Mouse (Mus musculus) CD8-positive naive resting alpha-beta T cell, adult 2 months (primary cell): ENCODE results near the gene Adamtsl2.

Source experiments
- DNase-seq, 2 experiments: peaks; one replicate each; pipeline ENCODE4 v3.0.0; 2022; ENCODE audit warnings: low read depth in 2 of 2, low spot score in 2 of 2

Gene Adamtsl2

GRCm38 (mm10) chr2:27114169-27114568 lies 35.0 kb downstream of the Adamtsl2 start:
- no peak for DNase-seq

DNA sequence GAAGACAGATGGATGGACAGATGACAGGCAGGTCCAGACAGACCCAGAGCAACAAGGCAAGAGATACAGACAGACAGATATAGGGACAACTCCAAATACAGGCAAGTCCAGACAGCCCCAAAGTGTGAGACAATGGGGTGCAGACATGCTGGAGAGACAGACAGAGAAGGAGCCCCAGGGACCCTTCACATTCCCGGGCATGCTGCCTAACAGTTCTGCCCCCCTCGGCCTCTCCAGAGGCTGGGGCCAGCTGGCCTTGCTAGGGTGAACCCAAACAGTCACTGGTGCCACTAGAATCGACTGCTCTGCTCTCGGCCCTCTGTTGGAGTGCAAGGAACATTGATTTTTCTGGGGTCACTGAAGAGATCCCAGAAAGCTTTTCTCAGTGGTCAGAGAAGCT lies 39.3 kb downstream of the Adamtsl2 start:
- DNase-seq, result no peak

DNA sequence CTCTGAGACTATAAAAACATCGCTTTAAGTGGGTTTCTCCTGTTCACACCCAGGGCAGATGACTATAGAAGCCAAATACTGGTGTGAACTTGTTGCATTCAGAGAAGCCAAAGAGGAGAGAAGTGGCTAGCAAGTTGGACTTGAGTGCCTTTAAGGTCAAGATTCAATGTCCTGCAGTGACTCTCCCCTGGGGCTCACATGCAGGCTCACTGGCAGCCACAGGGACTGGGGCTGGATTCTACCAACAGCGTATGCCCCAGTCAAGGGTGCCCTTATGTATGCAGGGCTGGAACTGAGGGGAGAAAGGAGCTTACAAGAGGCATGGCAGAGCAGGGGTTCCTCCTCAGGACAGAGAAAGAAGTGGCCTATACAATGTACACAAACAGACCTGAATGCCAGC lies 40.6 kb downstream of the Adamtsl2 start:
- DNase-seq, result no peak

DNA sequence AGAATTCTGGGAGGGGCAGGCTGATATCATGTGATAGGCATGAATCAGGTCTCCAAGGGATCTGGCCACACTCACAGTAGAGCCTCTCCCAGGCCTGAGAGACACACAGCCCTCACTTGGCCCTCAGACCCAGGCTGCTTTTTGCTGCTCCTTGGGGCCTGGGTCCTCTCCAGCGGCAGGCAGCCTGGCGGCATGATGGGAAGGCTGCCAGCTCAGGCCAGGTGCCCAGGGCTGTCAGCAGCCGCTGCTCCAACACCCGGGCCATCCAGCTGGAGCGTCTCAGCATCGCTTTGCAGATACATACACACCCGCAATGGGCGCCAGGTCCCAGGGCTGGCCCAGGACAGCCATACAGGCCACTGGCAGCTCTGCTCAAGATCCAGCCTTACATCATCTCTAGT lies 41.1 kb downstream of the Adamtsl2 start:
- no peak for DNase-seq

DNA sequence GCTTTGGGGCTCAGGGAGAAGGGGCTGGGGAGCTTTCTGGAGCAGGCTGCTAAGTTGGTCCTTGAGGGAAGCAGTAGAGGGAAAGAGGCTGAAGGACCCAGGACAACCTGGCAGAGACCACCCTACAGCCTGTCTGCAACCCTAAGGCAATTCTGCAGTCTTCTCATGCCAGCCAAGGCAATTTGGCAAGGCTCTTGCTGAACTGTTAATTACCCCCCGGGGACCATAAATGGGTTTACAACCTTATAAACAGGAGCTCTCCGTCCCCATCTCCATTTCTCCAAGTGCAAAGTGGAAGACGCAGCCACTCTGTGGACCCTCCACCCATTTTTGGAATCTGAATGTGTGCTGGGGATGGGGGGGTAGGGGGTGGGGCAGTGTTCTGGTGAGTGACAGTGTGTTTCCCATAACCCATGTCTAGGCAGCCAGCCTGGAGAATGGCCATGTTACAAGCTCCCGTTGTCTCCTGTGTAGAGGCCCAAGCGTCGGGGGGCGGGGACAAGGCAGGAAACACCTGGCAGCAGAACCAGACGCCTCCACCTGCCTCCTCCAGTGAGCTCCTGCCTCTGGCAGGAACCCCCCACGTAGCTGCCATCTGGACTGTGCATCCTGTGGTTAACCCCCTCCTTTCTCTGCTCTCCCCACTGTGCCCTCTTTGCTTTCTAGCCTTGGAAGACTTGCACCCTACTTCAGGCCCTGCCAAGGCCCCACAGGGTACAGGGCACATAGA lies 42.6 kb downstream of the Adamtsl2 start:
- DNase-seq, result peak; percentile 35 to 51

DNA sequence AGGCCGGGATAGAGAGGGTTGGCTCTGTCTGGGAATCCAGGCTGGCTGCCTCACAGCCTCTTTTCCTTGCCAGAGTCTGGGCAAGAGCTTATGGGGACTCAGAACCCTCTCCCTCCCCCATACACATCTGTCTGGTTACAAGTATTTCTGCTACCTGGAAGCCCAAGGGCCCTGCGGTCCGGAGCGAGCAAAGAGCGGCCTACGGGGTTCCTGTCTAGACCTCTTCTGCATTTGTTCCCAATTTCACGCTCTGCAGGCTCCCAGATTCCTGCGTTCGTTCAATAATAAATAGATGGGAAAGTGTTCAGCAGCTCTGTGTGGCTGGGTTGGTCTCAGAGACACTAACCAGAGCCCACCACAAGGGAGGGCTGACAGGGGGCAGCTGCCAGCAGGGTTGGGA lies 43.4 kb downstream of the Adamtsl2 start:
- DNase-seq, result no peak

GRCm38 (mm10) chr2:27123121-27123520 lies 43.9 kb downstream of the Adamtsl2 start:
- no peak for DNase-seq

DNA sequence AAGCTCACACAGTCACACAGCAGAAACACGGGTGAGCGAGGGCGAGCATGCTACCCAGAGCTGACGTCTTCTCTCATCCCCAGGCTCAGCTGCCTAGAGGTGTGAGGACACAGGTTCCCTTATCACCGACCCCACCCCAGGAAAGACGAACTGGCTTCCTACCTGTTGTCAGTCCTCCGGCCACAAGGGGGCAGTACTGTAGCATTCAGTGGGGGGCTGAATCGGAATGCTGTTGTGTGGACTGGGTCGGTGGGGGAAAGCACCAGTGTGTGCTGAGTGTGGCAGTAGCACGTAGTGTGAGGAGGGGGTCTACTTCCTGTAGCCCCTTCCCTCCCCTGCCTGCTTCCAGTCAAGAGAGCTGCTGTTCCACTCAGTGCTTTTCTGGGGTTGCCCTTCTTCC lies 46.8 kb downstream of the Adamtsl2 start:
- peak; percentile 62 to 68 for DNase-seq

DNA sequence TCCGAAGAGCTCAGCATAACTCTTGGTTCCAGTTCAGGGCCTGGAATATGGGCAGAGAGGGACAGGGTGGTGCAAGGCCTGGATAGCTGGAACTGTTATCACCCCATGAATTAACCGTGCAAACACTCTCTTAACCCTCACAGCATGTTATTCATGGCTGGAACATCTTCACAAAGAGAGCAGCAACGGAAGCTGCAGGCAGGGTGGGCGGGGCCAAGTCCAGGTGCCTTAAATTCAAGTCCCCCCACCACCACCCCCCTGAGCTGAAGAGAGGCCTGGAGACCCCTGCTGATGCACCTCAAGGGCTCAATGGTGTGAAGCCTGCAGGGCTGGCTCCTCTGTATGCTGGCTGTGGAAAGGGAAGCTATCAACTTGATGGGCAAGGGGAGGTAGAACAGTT lies 47.3 kb downstream of the Adamtsl2 start:
- DNase-seq, result no peak

- no peak for DNase-seq
Observed at GRCm38 (mm10) chr2:27128990-27129389, 49.8 kb downstream of the Adamtsl2 start.

GRCm38 (mm10) chr2:27135935-27136334 lies 56.8 kb downstream of the Adamtsl2 start:
- no peak for DNase-seq

- DNase-seq, result no peak
Observed at GRCm38 (mm10) chr2:27136336-27136735, 57.2 kb downstream of the Adamtsl2 start.

GRCm38 (mm10) chr2:27136789-27137188 lies 57.6 kb downstream of the Adamtsl2 start:
- DNase-seq, result no peak

DNA sequence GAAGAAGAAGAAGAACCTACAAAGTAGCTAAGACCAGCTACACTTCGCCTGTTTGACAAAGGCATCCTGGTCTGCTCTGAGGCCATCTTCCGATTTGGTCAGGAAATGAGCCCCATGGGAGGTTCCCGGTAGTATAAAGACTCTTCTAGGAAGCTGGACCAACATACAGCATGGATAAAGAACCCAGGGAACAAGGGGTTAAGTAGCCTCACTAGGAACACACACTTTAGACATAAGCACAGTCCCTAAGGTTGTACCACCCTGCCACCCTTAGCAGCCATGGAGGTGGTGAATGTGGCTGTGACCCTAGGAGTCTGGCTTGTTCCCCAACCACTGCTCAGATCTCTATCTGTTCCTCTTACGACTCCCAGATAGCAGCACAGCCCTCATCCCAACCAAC lies 59.2 kb downstream of the Adamtsl2 start:
- DNase-seq, result no peak

GRCm38 (mm10) chr2:27141950-27142693 lies 62.9 kb downstream of the Adamtsl2 start, which contains the start of gene Fam163b:
Fam163b (minus strand) TSS chr2:27142491.
- no peak for DNase-seq

DNA sequence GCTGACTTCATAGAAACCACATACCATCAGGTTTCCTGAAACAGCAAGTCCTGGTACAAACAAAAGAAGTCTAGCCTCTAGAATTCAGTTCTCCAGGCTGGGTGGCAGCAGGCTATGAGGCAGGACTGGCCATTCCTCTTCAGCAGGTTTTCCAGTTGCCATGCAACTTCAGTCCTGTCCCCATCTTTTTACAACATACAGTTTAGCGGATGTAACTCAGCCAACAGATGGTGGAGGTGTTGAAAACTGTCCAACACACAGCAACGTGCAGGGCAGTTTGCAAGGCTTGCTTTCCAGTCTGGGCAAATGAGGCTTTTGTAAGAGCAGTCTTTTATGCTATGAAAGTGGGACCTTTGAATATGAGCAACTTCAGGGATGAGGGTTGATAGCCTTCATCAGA lies 65.8 kb downstream of the Adamtsl2 start:
- no peak for DNase-seq

- no peak for DNase-seq
Observed at GRCm38 (mm10) chr2:27146840-27147239, 67.7 kb downstream of the Adamtsl2 start.

GRCm38 (mm10) chr2:27149457-27149856 lies 70.3 kb downstream of the Adamtsl2 start:
- no peak for DNase-seq

DNA sequence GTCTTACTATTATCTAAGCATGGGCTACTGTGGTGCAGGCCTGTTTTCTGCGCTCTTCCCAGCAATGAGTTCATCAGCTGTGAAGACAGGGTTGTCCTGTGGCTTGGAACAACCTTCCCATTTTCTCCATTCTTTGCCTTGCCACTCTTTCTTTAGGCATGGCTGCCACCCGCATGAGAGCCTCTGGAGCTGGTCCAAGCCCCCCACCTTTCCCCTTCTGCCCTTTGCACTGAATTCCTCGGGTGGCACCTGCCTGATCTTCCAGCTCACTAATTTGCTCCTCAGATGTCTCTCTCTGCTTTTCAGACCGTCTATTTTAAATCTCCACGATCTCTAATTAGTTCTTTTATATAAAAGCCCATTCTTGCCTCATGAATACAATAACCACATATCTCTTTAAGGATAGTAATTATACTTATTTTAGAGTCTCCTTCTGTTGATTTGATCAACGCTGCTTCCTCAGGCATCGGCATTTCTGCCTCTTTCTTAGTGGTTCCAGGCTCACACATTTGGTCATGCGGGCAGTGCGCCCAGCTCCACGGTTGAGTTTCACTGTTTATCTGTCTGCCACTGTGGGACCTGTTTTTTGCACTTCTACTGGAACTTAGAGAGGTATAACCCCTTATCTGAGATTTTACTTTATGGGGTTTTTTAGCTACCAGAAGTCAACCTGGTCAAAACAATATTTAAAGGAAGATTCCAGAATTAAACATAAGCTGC lies 75.4 kb downstream of the Adamtsl2 start:
- no peak for DNase-seq

DNA sequence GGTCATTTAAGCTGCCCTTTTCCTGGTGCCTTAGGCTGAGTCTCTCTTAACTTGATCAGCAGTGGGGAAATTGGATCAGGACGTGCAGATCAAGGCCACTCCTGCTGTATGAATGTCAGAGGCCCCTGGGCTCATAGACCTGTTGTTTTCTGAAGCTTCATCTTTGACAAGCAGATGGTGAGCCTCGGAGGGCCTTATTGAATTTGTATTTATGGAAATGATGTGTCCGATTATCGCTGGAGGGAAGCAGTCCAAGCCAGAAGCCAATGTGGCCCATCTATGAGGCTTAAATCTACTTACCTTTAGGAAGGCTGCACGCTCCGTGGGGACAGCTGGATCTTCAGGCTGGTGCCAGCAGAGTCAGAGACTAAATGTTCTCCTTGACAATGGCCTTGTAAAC lies 77.4 kb downstream of the Adamtsl2 start:
- DNase-seq, result no peak
